Mouse (Mus musculus) liver, postnatal 0 days (tissue): ENCODE measurements around the gene Pacrg. TPM values are rescaled to one million over a fixed set of nuclear protein-coding genes. Genes with fewer than 3 reads are reported as not detected.

Experiments used
- ATAC-seq: fragments of 200-750 bp; cut with Nextera tagmentation; 2 replicates; pipeline ENCODE4 v1.8.0; 2017; ENCODE audit warnings: mild to moderate bottlenecking, moderate library complexity
- DNase-seq: peaks from one replicate; pipeline ENCODE4 v3.0.0-alpha.2; 2016
- H3K27ac ChIP-seq: fragments of 300-500 bp; sonication (generic); 2 replicates; pipeline ENCODE4 v1.5.1; 2014; ENCODE audit warnings: antibody characterized with exemption, moderate library complexity, mild to moderate bottlenecking, low read depth
- H3K27me3 ChIP-seq: fragments of 300-500 bp; sonication (generic); 2 replicates; pipeline ENCODE4 v1.6.1; 2014; ENCODE audit warnings: low read length, control low read depth, mixed read lengths; ENCODE audit not compliant: insufficient read depth
- H3K36me3 ChIP-seq: fragments of 300-500 bp; sonication (generic); replicated peaks from 2 replicates; pipeline ENCODE4 v1.6.1; 2014; ENCODE audit warnings: mild to moderate bottlenecking, control low read depth, low read length, moderate library complexity, mixed read lengths; ENCODE audit not compliant: insufficient read depth
- H3K4me1 ChIP-seq: fragments of 300-500 bp; sonication (generic); 2 replicates; pipeline ENCODE4 v1.6.1; 2014; ENCODE audit warnings: antibody characterized with exemption, mild to moderate bottlenecking, control low read depth; ENCODE audit not compliant: insufficient read depth
- H3K4me2 ChIP-seq: fragments of 300-500 bp; sonication (generic); 2 replicates; pipeline ENCODE4 v1.6.1; 2014; ENCODE audit warnings: low read depth, mild to moderate bottlenecking, low read length, moderate library complexity, mixed read lengths
- H3K4me3 ChIP-seq: fragments of 300-500 bp; sonication (generic); 2 replicates; pipeline ENCODE4 v1.5.1; 2014; ENCODE audit warnings: low read depth, low read length
- H3K9ac ChIP-seq: fragments of 300-500 bp; sonication (generic); replicated peaks from 2 replicates; pipeline ENCODE4 v1.6.1; 2014; ENCODE audit warnings: mild to moderate bottlenecking, moderate library complexity
- H3K9me3 ChIP-seq: fragments of 300-500 bp; sonication (generic); 2 replicates; pipeline ENCODE4 v1.6.1; 2016; ENCODE audit warnings: mild to moderate bottlenecking, control low read depth, low read length, mixed read lengths
- CTCF ChIP-seq: sonication (generic); IDR thresholded peaks from 2 replicates; pipeline ENCODE4 v1.5.1; 2016; ENCODE audit warnings: antibody characterized with exemption, low read depth
- EP300 ChIP-seq: IDR thresholded peaks from 2 replicates; pipeline ENCODE4 v1.6.1; 2016; ENCODE audit warnings: antibody characterized with exemption, low read depth, mild to moderate bottlenecking
- whole genome bisulfite sequencing: fragments of 180-500 bp; shearing (Covaris S2); extraction: QIAGEN DNeasy Blood & Tissue Kit; methylation state at CpG from one replicate; pipeline ENCODE4 v1.1.7; 2014; ENCODE audit not compliant: insufficient replicate concordance; 5-methylcytosine and 5-hydroxymethylcytosine counted together
- polyA plus RNA-seq: library from polyadenylated mRNA; unstranded; fragments of >200 nt; fragmentation: Nextera tagmentation; extraction: Ambion mirVana; gene quantifications from 2 replicates; pipeline ENCODE4 v1.2.1, GENCODE M21; 2015

The Pacrg gene
- polyA plus RNA-seq, 1 experiment from 2014 or later: not detected

DNA sequence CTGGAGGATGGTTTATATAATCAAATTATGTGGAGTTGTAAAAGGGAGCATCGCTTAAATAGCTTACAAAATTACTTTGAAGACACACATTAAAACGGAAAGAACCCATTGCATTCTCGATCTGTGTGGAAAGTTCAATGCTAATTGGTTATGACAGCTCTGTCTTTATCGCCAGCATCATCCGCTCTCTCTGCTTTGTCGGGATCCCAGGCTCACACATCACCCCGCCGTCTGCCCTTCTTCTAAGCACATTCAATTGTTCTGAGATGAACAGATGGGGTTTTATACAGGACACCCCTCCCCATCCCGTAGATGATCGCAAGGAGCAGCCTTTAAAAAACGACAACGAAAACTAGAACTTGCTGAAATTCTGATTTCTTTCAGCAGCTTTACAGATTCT, 482.8 kb downstream of the Pacrg start:
- 88% methylated on average over 12 of the region's 12 CpGs for WGBS
- Histone ChIP-seq H3K27ac (no peak overlapping the region), H3K9ac (no peak overlapping the region), H3K27me3 (no peaks in the 10 kb centered on the region), H3K4me1 (0 out of 2 replicates have a peak, but pooled peaks cover 6% of the 10 kb centered on the region), H3K36me3 (no peaks in the 10 kb centered on the region), H3K4me2 (no peak overlapping the region), H3K9me3 (no peaks in the 10 kb centered on the region), H3K4me3 (no peak overlapping the region)
- TF ChIP-seq EP300 (no peak), CTCF (no peak)
- no peak for ATAC-seq
- no peak for DNase-seq

DNA sequence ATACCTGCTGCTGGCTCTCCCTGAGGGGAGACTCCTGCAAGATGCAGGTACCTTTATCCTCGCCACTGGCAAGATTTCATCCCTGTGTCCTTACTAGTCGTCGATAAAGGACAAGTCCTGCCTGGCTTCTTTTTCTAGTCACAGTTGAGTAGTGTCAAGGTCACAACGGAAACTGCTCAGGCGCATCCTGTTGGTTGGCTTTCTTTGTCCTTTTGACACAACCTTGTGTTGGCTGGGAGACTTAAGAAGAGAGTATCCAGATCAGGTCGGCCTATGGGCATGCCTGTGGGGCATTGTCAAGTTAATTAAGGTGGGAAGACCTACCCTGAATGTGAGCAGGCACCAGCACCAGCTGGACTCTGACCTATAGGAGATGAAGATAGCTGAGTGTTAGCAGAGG, 483.8 kb downstream of the Pacrg start:
- ATAC-seq: no peak
- 54% methylated on average over 6 of the region's 6 CpGs for WGBS
- Histone ChIP-seq H3K27ac (no peak overlapping the region), H3K36me3 (no peaks in the 10 kb centered on the region), H3K4me1 (0 out of 2 replicates have a peak, but pooled peaks cover 6% of the 10 kb centered on the region), H3K4me3 (no peak overlapping the region), H3K9me3 (no peaks in the 10 kb centered on the region), H3K4me2 (no peak overlapping the region), H3K27me3 (no peaks in the 10 kb centered on the region), H3K9ac (no peak overlapping the region)
- TF ChIP-seq EP300 (no peak), CTCF (no peak)
- no peak for DNase-seq

DNA sequence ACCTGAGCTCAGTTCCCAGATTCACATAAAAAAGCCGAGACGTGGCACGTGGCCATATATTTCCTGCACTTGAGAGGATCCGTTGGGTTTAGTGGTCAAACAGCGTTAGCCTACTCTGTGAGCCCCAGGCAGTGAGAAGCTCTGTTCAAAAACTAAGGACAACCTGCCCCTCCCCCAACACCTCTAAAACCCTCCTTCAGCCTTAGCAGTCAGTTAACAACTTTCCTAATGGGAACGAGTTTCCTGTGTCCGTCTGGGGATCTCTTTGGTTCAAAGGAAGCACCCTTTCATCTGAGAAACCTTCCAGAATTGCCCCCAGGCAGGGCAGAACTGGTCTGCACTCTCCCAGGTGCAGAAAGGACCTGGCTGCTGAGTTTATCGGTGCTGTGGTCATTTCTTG, 484.4 kb downstream of the Pacrg start:
- Histone ChIP-seq H3K4me2 (no peak overlapping the region), H3K9ac (no peak overlapping the region), H3K4me3 (no peak overlapping the region), H3K4me1 (0 out of 2 replicates have a peak, but pooled peaks cover 6% of the 10 kb centered on the region), H3K36me3 (no peaks in the 10 kb centered on the region), H3K27ac (no peak overlapping the region), H3K9me3 (no peaks in the 10 kb centered on the region), H3K27me3 (no peaks in the 10 kb centered on the region)
- WGBS: 28% methylated on average over 8 of the region's 8 CpGs
- ATAC-seq (no peak), DNase-seq (no peak)
- TF ChIP-seq CTCF (no peak), EP300 (no peak)

Other genes with a start within 250 kb of the Pacrg start
- gene Prkn, start 73 bp upstream of the Pacrg start, polyA plus RNA-seq: 0.58 and 1.00 TPM in 2 replicates